In genomic region chr4:120925386-120925785, GRCm38 (mm10) we compare ENCODE assay signal across 8 mouse cellular contexts. TPM values are rescaled to one million over a fixed set of nuclear protein-coding genes. Genes with fewer than 3 reads are reported as not detected.
DNase-seq lines count a peak whose midpoint lies in the region; ATAC-seq lines count a peak whose summit lies in the region.

No protein-coding gene starts in this region.

- H3K4me2 ChIP-seq in embryonic facial prominence, embryonic 15.5 days (replicated peaks) = peak overlapping the region; percentile 78
- H3K4me2 ChIP-seq in hindbrain, embryonic 13.5 days = peak overlapping the region; percentile 69
- peak overlapping the region; percentile 56 for H3K4me2 ChIP-seq in limb, embryonic 15.5 days
- H3K4me2 ChIP-seq in midbrain, embryonic 14.5 days (ENCODE audit: low read length) = peak overlapping the region; percentile 72

- WGBS in embryonic facial prominence, embryonic 15.5 days = 20% methylated on average over 3 of the region's 3 CpGs
- WGBS in hindbrain, embryonic 13.5 days = 17% methylated on average over 3 of the region's 3 CpGs
- WGBS in limb, embryonic 15.5 days = 16% methylated on average over 3 of the region's 3 CpGs
- WGBS in midbrain, embryonic 14.5 days = 20% methylated on average over 3 of the region's 3 CpGs

- H3K9ac ChIP-seq in embryonic facial prominence, embryonic 15.5 days = peak overlapping the region; percentile 73; the same call in 1 of the 2 replicates
- H3K9ac ChIP-seq in hindbrain, embryonic 13.5 days = peak overlapping the region; percentile 84
- no peak overlapping the region for H3K9ac ChIP-seq in limb, embryonic 15.5 days
- H3K9ac ChIP-seq in midbrain, embryonic 14.5 days (replicated peaks; ENCODE audit: low read length) = peak overlapping the region; percentile 82

- peaks cover 23% of the 10 kb centered on the region for H3K36me3 ChIP-seq in embryonic facial prominence, embryonic 15.5 days
- H3K36me3 ChIP-seq in hindbrain, embryonic 13.5 days = peaks cover 26% of the 10 kb centered on the region
- peaks cover 24% of the 10 kb centered on the region for H3K36me3 ChIP-seq in limb, embryonic 15.5 days
- peaks cover 19% of the 10 kb centered on the region for H3K36me3 ChIP-seq in midbrain, embryonic 14.5 days (ENCODE audit: control insufficient read depth, insufficient read depth, low read length)

- peak; percentile 58 for DNase-seq in layer of hippocampus, adult 9-11 months
- no peak for DNase-seq in layer of hippocampus, adult 8-10 months (ENCODE audit: low spot score in 2 of 2)
- peak; percentile 79 for DNase-seq in adipocyte (ENCODE audit: low spot score)
- DNase-seq in midbrain, embryonic 14.5 days = peak; percentile 52
- DNase-seq in thymus, postnatal 14 days = peak; percentile 73

- H3K4me3 ChIP-seq in embryonic facial prominence, embryonic 15.5 days (replicated peaks) = peak overlapping the region; percentile 74
- H3K4me3 ChIP-seq in hindbrain, embryonic 13.5 days = peak overlapping the region; percentile 65
- peak overlapping the region; percentile 71 for H3K4me3 ChIP-seq in limb, embryonic 15.5 days
- peak overlapping the region; percentile 65 for H3K4me3 ChIP-seq in midbrain, embryonic 14.5 days (replicated peaks; ENCODE audit: low read depth, low read length)

- ATAC-seq in embryonic facial prominence, embryonic 15.5 days (ENCODE audit: insufficient number of reproducible peaks, low FRiP score, low TSS enrichment, low read depth) = no peak
- ATAC-seq in hindbrain, embryonic 13.5 days (ENCODE audit: low FRiP score) = peak; percentile 63
- no peak for ATAC-seq in limb, embryonic 15.5 days (ENCODE audit: insufficient number of reproducible peaks, low FRiP score, low TSS enrichment, low read depth)
- peak; percentile 59; the same call in 1 of the 2 replicates for ATAC-seq in midbrain, embryonic 14.5 days (ENCODE audit: low FRiP score, low TSS enrichment)

- H3K27me3 ChIP-seq in embryonic facial prominence, embryonic 15.5 days = no peaks in the 10 kb centered on the region
- H3K27me3 ChIP-seq in hindbrain, embryonic 13.5 days = no peaks in the 10 kb centered on the region
- no peaks in the 10 kb centered on the region for H3K27me3 ChIP-seq in limb, embryonic 15.5 days
- H3K27me3 ChIP-seq in midbrain, embryonic 14.5 days (ENCODE audit: control insufficient read depth, insufficient read depth, low read length) = no peaks in the 10 kb centered on the region

- H3K9me3 ChIP-seq in embryonic facial prominence, embryonic 15.5 days (replicated peaks) = peaks cover 8% of the 10 kb centered on the region; the same call in 1 of the 2 replicates
- 0 out of 2 replicates have a peak, but pooled peaks cover 18% of the 10 kb centered on the region for H3K9me3 ChIP-seq in hindbrain, embryonic 13.5 days
- H3K9me3 ChIP-seq in limb, embryonic 15.5 days = peaks cover 8% of the 10 kb centered on the region; the same call in 1 of the 2 replicates
- peaks cover 11% of the 10 kb centered on the region; the same call in 1 of the 2 replicates for H3K9me3 ChIP-seq in midbrain, embryonic 14.5 days (ENCODE audit: control insufficient read depth, low read length)

- H3K4me1 ChIP-seq in embryonic facial prominence, embryonic 15.5 days = peaks cover 4% of the 10 kb centered on the region; the same call in 1 of the 2 replicates
- H3K4me1 ChIP-seq in hindbrain, embryonic 13.5 days (replicated peaks) = peaks cover 17% of the 10 kb centered on the region
- peaks cover 2% of the 10 kb centered on the region; the same call in 1 of the 2 replicates for H3K4me1 ChIP-seq in limb, embryonic 15.5 days
- H3K4me1 ChIP-seq in midbrain, embryonic 14.5 days (ENCODE audit: control insufficient read depth, insufficient read depth, low read length) = peaks cover 5% of the 10 kb centered on the region; the same call in 1 of the 2 replicates

- H3K27ac ChIP-seq in embryonic facial prominence, embryonic 15.5 days (replicated peaks) = peak overlapping the region; percentile 87
- H3K27ac ChIP-seq in hindbrain, embryonic 13.5 days = peak overlapping the region; percentile 92
- peak overlapping the region; percentile 90 for H3K27ac ChIP-seq in limb, embryonic 15.5 days
- peak overlapping the region; percentile 83 for H3K27ac ChIP-seq in midbrain, embryonic 14.5 days (replicated peaks; ENCODE audit: low read depth, low read length)

RNA-seq across cellular contexts. Expression of gene Exo5, which starts 0.6 kb away (rescaled TPM):
- total RNA-seq in layer of hippocampus, adult 8-10 months (2022) = 10 to 100 TPM; 11.9 to 16.2 (median 14.0) TPM
- 25.9 and 26.4 TPM in 2 replicates for polyA plus RNA-seq in embryonic facial prominence, embryonic 15.5 days (2015; fragmentation: Nextera tagmentation; extraction: Ambion mirVana)
- polyA plus RNA-seq in hindbrain, embryonic 13.5 days (2015; fragmentation: Nextera tagmentation; extraction: Ambion mirVana) = 38.3 and 42.6 TPM in 2 replicates
- 25.8 and 26.8 TPM in 2 replicates for polyA plus RNA-seq in limb, embryonic 15.5 days (2015; fragmentation: Nextera tagmentation; extraction: Ambion mirVana)
- 32.5 and 33.5 TPM in 2 replicates for polyA plus RNA-seq in midbrain, embryonic 14.5 days (2014; fragmentation: Nextera tagmentation; extraction: Ambion mirVana)

RNA-seq across cellular contexts. Expression of gene Zfp69, which starts 26.1 kb away (rescaled TPM):
- 1 to 10 TPM; 1.6 to 3.0 (median 2.6) TPM for total RNA-seq in layer of hippocampus, adult 8-10 months (2022)
- polyA plus RNA-seq in embryonic facial prominence, embryonic 15.5 days (2015; fragmentation: Nextera tagmentation; extraction: Ambion mirVana) = 6.9 and 7.9 TPM in 2 replicates
- polyA plus RNA-seq in hindbrain, embryonic 13.5 days (2015; fragmentation: Nextera tagmentation; extraction: Ambion mirVana) = 9.1 and 9.8 TPM in 2 replicates
- polyA plus RNA-seq in limb, embryonic 15.5 days (2015; fragmentation: Nextera tagmentation; extraction: Ambion mirVana) = 7.9 and 8.2 TPM in 2 replicates
- 6.4 and 6.6 TPM in 2 replicates for polyA plus RNA-seq in midbrain, embryonic 14.5 days (2014; fragmentation: Nextera tagmentation; extraction: Ambion mirVana)

Comparison
In these comparisons a context has a peak if more than half of its experiments do, and no peak if none do; other contexts are left out.
1. DNase-seq: peak in layer of hippocampus, adult 9-11 months (single experiment), adipocyte (single experiment), midbrain, embryonic 14.5 days (single experiment) and thymus, postnatal 14 days (single experiment); none in layer of hippocampus, adult 8-10 months (0 of 2).
2. ATAC-seq: peak in hindbrain, embryonic 13.5 days (single experiment) and midbrain, embryonic 14.5 days (single experiment); none in embryonic facial prominence, embryonic 15.5 days (single experiment) and limb, embryonic 15.5 days (single experiment).
3. Peak in every context shown above with its lines, with median percentiles within 50 percentile points of each other: H3K27ac ChIP-seq, H3K4me2 ChIP-seq and H3K4me3 ChIP-seq.